Mouse (Mus musculus): ENCODE measurements around the gene Olfr750.

DNA sequence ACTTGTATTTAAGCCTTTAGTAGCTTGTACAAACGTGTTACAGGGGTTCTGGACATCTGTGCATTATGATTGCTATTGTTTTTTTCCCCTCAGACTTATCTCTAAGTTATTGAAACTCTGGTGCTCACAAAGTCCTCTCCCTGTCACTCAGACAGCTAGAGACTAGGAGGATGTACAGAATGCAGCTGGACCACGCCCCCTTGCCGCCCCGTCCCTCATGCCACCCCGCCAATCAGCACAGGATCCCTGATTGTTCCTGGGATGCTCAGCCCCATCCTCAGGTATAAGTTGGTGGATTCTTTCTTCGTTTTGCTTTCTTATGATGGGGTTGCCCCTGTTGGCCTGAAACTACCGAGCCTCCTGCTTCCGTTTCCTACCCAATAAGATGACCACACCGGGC is 39.2 kb upstream of the Olfr750 start:
- TF ChIP-seq CTCF (IDR thresholded peaks at IDR 0.05; ENCODE audit: control insufficient read depth, insufficient read depth, insufficient replicate concordance, low read depth, low read length), result no peak
- TF ChIP-seq POLR2A (IDR thresholded peaks at IDR 0.05; ENCODE audit: control insufficient read depth, low read depth, low read length), result no peak
